Mouse (Mus musculus): ENCODE results near the gene Rbfox3.

Gene Rbfox3

DNA sequence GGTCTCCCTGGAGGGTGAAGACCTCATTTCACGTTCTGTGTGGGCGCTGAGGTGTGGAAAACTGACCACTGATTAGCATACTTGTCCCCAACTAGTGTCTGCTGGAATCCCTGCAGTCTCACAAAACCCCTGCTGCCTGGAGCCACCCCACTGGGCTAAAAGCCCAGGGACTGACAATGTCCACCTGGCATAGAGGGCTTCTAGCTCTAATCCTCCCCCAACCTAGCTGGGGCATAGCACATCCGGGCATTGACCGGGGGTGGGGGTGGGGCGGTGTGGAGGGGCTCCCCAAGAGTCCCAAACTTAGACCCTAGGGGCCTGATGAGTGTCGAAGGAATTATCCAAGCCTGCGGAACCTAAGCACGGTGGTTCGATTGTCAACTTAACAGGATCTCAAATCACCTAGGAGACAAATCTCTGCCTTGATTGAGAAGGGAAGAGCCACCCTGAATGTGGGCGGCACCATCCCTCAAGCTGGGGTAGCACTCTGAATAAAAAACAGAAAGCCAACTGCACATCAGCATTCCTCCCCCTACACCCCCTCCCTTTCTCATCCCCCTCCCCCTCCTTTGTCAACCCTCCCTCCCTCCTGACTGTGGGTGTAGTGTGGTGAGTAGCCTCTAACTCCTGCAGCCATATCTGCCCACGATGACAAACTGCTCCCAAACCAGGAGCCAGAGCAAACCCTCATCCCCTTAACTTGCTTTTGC is 29.5 kb downstream of the Rbfox3 start:
- DNase-seq (ENCODE audit: low spot score in 2 of 2) = no peak

DNA sequence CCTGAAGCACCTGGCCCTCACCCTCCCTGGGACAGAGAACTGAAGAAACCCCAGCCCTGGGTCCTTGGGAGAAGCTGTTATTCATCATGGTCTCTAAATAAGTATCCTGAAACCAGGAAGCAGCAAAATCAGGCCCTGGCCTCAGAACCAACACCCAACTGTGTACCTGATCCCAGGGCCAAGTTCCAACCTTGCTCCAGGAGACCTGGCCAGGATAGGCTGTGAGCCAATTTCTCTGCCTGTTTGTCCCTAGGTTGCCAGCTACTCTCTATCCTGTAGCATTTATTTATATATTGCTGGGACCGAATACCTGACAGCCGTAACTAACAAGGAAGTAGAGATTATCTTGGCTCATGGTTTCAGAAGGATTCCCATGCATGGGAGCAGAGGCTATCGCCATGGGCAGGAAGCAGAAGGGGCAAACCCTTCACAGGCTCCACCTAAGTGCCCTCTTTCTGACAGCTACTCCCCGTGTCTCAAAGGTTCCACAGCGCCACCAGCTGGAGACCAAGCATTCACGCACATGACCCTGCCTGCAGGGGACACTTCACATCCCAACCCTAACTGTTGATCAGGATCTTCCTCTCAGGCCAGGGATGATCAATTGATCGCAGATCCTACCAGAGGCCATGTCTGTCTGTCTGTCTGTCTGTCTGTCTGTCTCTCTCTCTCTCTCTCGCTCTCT is 31.8 kb downstream of the Rbfox3 start:
- DNase-seq (ENCODE audit: low spot score in 2 of 2) = no peak

DNA sequence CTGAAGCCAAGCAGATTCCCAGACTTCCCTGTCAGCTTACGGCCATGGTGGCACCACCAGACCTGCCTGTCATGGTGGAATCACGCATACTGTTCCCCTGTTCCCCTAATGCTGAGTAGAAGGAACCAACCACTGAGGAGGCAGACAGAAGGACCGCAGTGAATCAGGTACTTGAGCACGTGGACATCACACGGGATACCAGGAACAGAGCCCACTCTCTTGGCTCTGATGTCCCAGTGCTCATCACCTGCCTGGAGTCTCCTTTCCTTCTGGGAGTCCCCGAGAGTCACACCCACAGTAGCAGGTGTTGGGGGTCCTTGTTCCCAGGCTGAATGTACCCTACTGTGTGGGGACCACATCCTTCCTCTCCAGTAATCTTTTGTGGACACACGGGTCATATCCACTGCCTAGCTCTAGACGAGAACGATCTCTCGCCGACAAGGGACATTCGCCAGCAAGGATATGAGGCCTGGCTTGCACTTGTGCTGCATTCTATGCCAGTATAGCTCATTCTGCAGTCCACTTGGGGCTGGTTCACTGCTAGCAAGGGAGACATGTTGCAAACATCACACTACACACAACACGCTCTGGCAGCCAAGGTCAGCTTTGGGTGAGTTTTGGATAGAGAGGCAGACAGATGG is 32.7 kb downstream of the Rbfox3 start:
- no peak for DNase-seq (ENCODE audit: low spot score in 2 of 2)

DNA sequence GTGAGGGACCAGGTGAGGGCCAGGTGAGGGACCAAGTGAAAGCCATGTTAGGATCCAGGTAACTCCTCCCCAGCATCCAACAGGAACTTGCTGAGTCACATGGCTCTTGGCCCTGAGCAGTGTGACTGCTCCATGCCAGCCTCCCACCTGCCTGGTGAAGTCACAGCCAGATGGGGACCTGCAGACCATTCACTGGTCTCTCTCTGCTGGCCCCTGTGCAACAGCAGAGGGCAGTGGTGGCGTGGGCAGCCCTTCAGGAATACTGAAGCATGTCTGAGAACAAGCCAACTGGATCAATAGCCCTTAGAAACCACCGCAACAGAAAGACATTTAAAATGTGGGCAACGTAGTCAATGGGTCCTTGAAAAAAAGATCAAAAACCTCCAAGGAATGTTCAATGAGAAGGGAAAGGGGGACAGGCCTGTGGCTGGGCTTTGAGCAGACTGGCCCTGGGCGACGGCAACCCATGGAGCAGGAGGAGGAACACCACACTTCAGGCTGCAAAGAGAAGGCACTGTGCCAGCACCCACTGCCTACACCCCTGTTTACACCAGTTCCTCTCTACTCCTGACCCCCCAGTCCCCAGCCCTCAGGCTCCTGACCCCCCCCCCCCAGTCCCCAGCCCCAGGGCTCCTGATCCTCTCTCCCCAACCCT is 36.0 kb downstream of the Rbfox3 start:
- DNase-seq (ENCODE audit: low spot score in 2 of 2) = no peak

DNA sequence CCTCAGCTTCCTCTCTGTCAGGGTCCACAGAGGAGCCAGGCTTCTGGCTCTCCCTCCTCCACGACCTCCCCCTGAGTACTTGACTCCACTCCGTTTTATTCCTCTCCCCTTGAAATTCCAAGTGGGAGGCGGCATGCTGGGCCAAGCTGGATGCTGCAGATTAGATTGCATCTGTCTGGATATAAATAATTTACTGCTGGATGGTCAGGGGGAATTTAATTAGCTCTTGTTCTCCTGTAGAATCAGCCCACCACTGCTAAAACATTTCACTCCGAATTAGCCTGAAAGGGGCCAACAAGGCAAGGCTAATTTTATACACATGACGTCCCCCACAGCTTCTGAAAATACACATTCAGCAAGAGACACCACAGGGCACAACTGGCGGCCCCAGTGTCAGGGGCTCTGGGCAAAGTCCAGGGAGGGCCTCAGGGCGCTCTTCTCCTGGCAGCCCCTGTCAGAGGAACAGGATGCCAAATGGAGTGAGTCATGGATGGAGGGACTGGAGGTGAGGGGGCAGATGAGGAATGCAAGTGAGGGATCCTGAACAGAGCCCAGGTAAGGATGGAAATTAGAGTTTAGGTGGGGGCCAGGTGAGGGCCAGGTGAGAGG is 36.8 kb downstream of the Rbfox3 start:
- no peak for DNase-seq (ENCODE audit: low spot score in 2 of 2)

DNA sequence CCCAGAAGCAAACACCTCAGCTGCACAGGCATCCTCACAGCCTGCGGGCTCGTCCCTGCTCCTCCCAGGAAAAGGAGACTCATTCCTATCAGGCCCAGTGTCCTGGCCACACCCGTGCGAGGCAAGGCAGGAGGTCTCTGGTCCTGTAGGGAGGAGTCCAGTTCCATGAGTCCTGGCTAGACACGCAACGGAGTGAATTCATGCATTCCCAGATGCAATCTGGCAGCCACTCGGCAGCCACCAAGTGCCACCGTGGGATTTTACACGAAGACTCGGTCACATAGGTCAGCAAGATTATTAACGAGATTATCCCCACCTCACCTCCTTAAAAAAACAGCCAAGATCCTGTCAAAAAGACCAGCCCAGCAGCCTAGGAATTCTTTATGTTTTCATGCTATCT is 37.4 kb downstream of the Rbfox3 start:
- DNase-seq (ENCODE audit: low spot score in 2 of 2) = no peak

DNA sequence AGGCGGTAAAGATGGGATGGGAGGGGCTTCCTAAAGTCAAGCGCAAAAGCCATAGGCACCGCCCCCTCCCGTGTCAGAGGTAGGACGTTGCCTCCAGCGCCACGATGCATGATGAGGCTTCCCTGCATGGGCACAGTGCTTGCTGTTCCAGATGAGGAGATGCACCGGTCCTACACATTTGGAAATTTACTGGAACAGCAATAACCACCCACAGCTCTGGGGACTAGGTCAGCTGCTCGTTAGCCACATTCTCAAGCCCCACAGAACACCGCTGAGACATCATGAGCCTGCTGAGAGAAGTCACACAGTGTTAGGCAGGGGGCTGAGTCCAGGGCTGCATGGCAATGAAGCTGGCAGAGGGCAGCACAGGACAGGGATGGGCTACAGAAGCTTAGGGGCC is 39.9 kb downstream of the Rbfox3 start:
- DNase-seq (ENCODE audit: low spot score in 2 of 2) = no peak

DNA sequence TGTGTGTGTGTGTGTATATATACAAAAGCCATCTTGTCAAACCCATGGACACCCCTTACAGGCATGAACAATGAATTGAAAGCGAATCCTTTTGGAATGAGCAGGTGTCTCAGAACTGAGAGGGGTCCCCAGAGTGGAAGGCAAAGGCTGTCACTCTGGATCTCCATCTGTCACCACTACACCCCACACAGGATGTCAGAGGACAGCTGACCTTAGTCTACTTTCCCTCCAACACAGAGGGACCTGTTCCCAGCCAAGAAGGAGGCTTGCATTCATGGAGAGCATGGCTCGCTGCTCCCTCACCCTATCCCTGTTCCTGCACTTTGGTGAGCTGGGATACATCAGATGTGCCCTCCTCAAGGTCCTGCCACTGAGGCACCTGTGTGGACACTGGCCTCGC is 48.0 kb downstream of the Rbfox3 start:
- DNase-seq (ENCODE audit: low spot score in 2 of 2) = no peak

DNA sequence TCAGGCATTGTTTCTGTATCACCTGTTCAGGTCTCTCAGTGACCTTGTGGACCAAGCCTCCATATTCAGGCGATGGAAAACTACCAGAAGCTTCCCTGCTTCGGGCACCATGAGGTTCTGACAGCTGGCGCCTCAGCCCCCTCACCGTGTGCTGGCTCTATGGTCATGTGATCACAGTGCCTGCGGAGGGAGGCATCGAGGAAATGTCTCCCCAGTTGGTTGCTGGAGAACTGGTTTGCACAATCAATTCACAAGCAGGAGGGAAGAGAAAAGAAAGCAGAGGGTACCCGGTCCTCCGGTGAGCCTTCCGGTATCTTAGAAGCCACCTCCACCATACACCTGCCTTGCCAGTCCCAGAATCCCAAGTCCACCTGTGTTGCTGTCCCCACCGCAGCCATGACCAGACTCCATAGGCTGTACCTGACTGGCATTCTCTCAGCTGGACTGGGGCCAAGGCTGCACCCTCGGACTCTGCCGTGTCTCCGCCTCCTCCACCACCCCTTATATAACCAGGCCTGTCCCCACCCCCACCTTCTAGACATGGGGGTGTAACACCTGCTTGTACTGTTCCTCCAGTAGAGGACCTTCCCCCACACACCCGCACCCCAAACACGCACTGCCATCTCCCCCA is 49.5 kb downstream of the Rbfox3 start:
- no peak for DNase-seq (ENCODE audit: low spot score in 2 of 2)

DNA sequence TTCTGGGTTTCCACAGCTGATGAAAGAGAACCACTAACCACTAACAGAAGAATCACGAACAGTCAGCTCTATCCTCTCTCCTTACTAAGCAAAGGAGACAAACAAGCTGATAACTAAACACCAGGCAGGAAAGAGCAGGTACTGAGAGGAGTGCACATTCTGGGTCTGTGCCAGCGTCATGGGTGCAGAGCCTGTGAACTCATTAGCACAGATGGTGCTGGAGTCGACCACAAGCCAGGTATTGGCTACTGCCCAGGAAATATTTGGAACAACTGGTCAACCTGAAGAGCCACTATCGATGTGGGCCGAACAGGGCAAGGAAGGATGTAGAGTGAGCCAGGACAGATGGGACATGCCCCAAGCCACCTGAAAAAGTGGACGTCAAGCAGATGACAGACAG is 50.2 kb downstream of the Rbfox3 start:
- DNase-seq (ENCODE audit: low spot score in 2 of 2) = no peak

DNA sequence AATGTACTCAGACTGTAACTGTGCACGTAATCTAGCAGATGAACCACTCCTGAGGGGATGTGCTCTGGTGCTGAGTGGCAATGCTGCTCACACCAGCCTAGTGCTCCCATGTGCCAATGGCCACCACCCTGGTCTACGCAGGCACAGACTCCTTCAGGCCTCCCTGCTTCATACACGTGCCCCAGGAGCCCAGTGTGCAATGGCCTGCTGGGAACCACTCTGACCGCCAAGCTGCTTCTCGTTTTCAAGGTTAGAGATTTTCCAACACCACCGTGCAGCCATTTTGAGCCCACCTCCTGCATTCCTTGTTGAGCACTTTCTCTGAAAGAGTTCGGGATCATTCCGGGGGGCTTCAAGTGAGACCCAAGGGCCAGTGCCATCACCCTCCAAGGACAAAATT is 50.6 kb downstream of the Rbfox3 start:
- no peak for DNase-seq (ENCODE audit: low spot score in 2 of 2)

DNA sequence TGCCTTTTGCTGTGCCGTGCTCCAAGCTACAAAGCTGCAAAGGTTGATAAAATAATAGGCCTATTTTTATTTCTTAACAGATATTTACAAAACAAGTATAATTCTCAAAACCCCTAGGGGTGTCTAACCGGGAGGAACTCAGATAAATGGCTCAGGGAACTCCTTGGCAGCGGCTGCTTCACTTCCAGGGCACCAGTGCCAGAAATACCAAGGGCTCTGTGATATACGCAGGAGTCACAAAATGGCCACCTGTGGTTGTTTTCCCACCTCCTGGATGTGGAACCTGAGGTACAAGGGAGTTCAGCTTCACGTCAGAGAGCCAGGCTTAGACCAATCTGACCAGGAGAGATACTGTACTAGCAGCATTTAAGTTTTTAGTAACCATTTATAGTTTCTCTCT is 51.6 kb downstream of the Rbfox3 start:
- no peak for DNase-seq (ENCODE audit: low spot score in 2 of 2)

DNA sequence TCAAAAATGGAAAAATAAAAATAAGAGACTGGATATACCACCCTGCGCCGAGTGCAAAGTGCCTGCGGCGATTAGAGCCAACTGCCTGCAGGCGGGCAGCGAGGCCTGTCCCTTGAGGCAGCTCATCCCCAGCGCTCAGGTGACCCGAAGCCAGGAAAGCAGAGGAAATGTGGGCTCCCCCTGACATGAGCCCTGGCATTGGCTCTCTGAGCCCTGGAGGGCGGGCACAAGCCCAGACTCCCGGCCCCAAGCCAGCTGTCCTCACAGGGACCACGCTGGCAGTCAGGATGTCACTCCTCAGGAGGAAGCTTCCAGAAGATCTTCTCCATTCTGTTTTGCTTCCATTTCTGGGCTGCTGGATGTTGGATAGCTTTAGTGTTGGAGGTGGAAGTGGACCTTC is 53.1 kb downstream of the Rbfox3 start:
- DNase-seq (ENCODE audit: low spot score in 2 of 2) = no peak

DNA sequence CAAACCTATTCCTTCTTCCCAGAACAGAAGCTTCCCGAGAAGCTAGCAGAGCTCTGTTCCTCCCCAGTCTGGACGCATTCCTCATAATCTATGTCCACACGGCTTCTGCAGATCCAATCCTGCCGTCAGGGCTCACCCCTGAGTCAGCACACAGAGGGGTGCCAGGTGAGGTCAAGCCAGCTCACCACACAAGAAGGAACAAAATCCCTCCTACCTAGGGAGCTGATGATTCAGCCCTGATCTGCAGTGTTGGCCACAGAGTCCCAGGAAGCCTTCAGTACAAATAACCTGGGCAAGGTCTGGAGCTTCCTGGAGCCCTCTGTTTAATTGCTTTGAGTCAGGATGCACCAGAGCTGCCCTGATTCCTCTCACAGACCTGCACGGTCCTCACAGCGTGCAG is 60.0 kb downstream of the Rbfox3 start:
- no peak for DNase-seq (ENCODE audit: low spot score in 2 of 2)

DNA sequence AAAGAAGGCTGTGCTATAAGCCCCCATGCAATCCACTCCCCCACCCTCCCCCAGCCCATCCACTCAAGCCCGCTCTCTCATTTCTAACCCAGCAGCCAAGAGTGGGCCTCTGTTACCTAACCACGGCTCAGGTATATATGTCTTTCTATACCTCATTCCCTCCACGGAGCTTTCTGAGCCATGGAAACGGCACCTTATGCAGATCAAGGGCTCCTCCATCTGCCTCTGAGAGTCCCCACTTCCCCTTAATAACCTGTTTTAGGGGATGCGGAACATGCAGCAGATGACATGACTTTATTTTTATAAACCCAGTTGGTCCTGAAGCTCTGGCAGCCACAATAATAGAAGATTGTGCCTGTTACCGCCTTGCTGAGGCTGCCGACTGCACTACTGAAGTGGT is 63.4 kb downstream of the Rbfox3 start:
- DNase-seq (ENCODE audit: low spot score in 2 of 2) = no peak

DNA sequence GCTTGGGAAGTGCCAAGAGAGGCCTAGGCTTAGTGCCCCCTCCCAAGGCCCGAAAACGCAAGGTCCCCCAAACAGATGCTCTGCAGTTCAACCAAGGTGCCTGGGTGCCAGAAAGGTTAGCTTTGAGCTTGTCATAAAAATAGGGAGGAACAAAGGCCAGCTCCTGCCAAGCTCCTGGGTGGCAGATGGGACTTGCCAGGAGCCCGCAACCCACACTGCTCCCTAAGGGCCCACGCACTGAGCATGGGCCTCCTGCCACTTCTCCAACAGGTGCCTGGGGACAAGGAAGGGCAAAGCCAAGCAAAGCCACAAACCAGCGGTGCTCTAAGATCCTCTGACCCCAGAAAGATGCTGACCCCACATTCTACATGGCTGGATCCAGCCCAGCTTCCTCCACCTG is 70.4 kb downstream of the Rbfox3 start:
- DNase-seq (ENCODE audit: low spot score in 2 of 2) = no peak

DNA sequence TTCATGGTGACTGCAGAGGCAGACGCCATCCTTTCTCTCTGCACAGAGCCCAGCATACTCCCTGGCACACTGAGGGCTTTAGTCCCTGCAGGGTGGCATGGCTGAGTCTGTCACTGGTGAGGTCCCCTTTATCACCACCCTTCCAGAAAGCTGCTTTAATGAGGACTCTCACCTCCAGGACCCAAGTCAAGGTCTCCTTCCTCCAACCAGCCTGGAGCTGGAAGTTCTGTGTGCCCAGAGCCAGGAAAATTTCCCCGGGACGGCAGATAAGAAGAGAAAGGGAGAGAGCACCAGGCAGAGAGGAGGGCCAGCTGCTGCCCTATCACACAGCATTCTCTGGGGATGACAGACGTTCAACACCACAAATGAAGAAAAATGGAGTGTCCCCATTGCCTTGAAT is 73.2 kb downstream of the Rbfox3 start:
- no peak for DNase-seq (ENCODE audit: low spot score in 2 of 2)

DNA sequence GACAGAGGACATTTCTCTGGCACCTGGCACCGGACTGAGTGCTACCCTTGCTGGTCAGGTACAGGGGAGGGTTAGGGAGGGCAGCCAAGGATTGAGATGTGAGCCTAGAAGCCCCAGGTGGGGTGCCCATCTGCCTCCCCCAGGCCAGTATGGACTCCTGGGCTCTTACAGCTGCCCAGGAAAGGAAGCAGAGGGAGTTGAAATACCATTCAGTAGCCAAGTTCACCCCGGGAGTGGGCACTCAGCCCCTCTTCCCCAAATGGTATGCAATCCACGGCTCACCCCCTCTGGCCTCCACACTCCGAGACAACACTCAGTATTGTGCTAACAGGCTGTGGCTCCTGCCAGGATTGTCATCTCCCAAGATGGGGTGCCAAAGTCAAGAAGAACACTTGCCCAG is 74.5 kb downstream of the Rbfox3 start:
- DNase-seq (ENCODE audit: low spot score in 2 of 2) = no peak

DNA sequence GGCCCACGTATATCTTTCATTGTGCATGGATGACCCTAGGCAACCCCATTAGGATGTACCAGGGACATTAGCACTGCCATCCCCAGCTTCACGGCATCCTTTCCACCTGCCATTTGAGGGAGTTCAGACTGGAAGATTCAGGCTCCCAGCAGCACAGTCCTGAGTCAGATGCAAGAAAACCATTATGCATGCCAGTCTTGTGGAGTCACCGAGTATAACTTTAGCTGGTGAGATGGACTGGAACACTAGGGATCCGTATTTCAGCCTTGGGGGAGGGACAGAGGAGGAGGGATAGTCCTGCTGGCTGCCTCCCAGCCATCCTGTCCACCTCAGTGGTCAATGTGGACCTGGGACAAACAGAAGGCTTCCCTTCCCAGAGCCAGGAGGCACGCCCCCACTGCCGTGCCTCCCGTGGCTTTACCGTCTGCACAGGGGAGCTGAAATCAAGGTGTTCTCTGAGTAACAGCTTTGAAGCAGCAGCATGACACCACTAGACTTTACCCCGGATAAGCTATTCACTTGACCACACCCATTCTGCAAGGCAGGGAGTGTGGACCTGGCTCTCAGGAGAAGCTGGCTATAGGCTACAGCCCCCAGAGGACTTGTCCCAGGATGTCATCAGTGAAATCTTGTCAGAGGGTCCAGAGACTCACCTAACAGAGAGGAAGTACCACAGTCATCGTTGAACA is 78.5 kb downstream of the Rbfox3 start:
- no peak for DNase-seq (ENCODE audit: low spot score in 2 of 2)

DNA sequence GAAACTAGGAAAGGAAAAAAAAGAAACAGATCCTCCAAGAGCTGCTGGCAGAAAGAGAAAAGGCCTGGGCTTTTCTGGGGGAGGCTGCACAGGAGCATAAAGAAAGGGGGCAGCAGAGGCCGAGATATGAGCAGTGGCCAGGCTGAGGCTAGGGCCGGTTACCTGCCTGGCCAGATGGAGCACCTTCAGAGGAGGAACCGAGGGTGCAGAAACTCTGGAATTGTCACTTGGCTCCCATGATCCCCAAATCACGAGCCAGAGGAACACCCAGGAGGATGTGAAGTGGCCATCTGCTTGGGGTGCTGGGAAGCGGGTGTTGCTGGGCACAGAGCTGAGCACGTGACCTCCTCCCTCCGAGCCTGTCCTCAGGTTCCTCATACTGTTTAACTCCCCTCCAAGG is 79.7 kb downstream of the Rbfox3 start:
- no peak for DNase-seq (ENCODE audit: low spot score in 2 of 2)
